Mouse (Mus musculus): Measurements from ENCODE around the gene Lsg1. TPM values are rescaled to one million over a fixed set of nuclear protein-coding genes. Genes with fewer than 3 reads are reported as not detected.

The Lsg1 gene
- polyA plus RNA-seq, 1 experiment from 2014 or later: 52.2 TPM

- no peaks in the 10 kb centered on the region for H3K4me1 ChIP-seq (ENCODE audit: control insufficient read depth, insufficient read depth, low read length)
- DNase-seq (ENCODE audit: low spot score) (no peak), ATAC-seq (ENCODE audit: low read depth) (peak; percentile 76; the same call in 1 of the 2 replicates)
- no peak overlapping the region for H3K4me2 ChIP-seq (ENCODE audit: low read depth, low read length)
- WGBS: 23% methylated on average over 6 of the region's 6 CpGs
- no peaks in the 10 kb centered on the region for H3K9me3 ChIP-seq (ENCODE audit: control insufficient read depth, low read length)
- no peak overlapping the region for H3K27ac ChIP-seq (replicated peaks; ENCODE audit: low read depth, low read length)
- H3K36me3 ChIP-seq (ENCODE audit: control insufficient read depth, insufficient read depth, low read length): no peaks in the 10 kb centered on the region
- H3K27me3 ChIP-seq (replicated peaks; ENCODE audit: control insufficient read depth, insufficient read depth, low read length): no peaks in the 10 kb centered on the region
- H3K9ac ChIP-seq (ENCODE audit: low read depth, low read length): no peak overlapping the region
- H3K4me3 ChIP-seq (ENCODE audit: low read depth, low read length): no peak overlapping the region
Measured at GRCm38 (mm10) chr16:30614705-30615317, 27.4 kb upstream of the Lsg1 start.

GRCm38 (mm10) chr16:30614122-30614521 is 26.7 kb upstream of the Lsg1 start:
- DNase-seq (ENCODE audit: low spot score) (no peak), ATAC-seq (ENCODE audit: low read depth) (no peak)
- Histone ChIP-seq H3K27ac (replicated peaks; ENCODE audit: low read depth, low read length) (no peak overlapping the region), H3K27me3 (replicated peaks; ENCODE audit: control insufficient read depth, insufficient read depth, low read length) (no peaks in the 10 kb centered on the region), H3K9me3 (ENCODE audit: control insufficient read depth, low read length) (no peaks in the 10 kb centered on the region), H3K4me2 (ENCODE audit: low read depth, low read length) (no peak overlapping the region), H3K4me3 (ENCODE audit: low read depth, low read length) (no peak overlapping the region), H3K36me3 (ENCODE audit: control insufficient read depth, insufficient read depth, low read length) (no peaks in the 10 kb centered on the region), H3K4me1 (ENCODE audit: control insufficient read depth, insufficient read depth, low read length) (no peaks in the 10 kb centered on the region), H3K9ac (ENCODE audit: low read depth, low read length) (no peak overlapping the region)
- 37% methylated on average over 5 of the region's 5 CpGs for WGBS

GRCm38 (mm10) chr16:30613122-30613521 is 25.7 kb upstream of the Lsg1 start:
- Histone ChIP-seq H3K9me3 (ENCODE audit: control insufficient read depth, low read length) (no peaks in the 10 kb centered on the region), H3K4me2 (ENCODE audit: low read depth, low read length) (no peak overlapping the region), H3K4me3 (ENCODE audit: low read depth, low read length) (no peak overlapping the region), H3K4me1 (ENCODE audit: control insufficient read depth, insufficient read depth, low read length) (no peaks in the 10 kb centered on the region), H3K36me3 (ENCODE audit: control insufficient read depth, insufficient read depth, low read length) (no peaks in the 10 kb centered on the region), H3K27me3 (replicated peaks; ENCODE audit: control insufficient read depth, insufficient read depth, low read length) (no peaks in the 10 kb centered on the region), H3K9ac (ENCODE audit: low read depth, low read length) (no peak overlapping the region), H3K27ac (replicated peaks; ENCODE audit: low read depth, low read length) (no peak overlapping the region)
- 71% methylated on average over 7 of the region's 7 CpGs for WGBS
- ATAC-seq (ENCODE audit: low read depth) (no peak), DNase-seq (ENCODE audit: low spot score) (no peak)

- H3K4me1 ChIP-seq (ENCODE audit: control insufficient read depth, insufficient read depth, low read length): no peaks in the 10 kb centered on the region
- no peaks in the 10 kb centered on the region for H3K27me3 ChIP-seq (replicated peaks; ENCODE audit: control insufficient read depth, insufficient read depth, low read length)
- no peak overlapping the region for H3K27ac ChIP-seq (replicated peaks; ENCODE audit: low read depth, low read length)
- ATAC-seq (ENCODE audit: low read depth): no peak
- no peaks in the 10 kb centered on the region for H3K9me3 ChIP-seq (ENCODE audit: control insufficient read depth, low read length)
- no peak overlapping the region for H3K4me2 ChIP-seq (ENCODE audit: low read depth, low read length)
- no peak overlapping the region for H3K4me3 ChIP-seq (ENCODE audit: low read depth, low read length)
- DNase-seq (ENCODE audit: low spot score): no peak
- no peaks in the 10 kb centered on the region for H3K36me3 ChIP-seq (ENCODE audit: control insufficient read depth, insufficient read depth, low read length)
- 70% methylated on average over 5 of the region's 5 CpGs for WGBS
- no peak overlapping the region for H3K9ac ChIP-seq (ENCODE audit: low read depth, low read length)
Measured at GRCm38 (mm10) chr16:30611331-30611730, 23.9 kb upstream of the Lsg1 start.

GRCm38 (mm10) chr16:30607868-30608267 is 20.5 kb upstream of the Lsg1 start:
- H3K27me3 ChIP-seq (replicated peaks; ENCODE audit: control insufficient read depth, insufficient read depth, low read length): no peaks in the 10 kb centered on the region
- 85% methylated on average over 3 of the region's 3 CpGs for WGBS
- no peaks in the 10 kb centered on the region for H3K9me3 ChIP-seq (ENCODE audit: control insufficient read depth, low read length)
- no peak overlapping the region for H3K27ac ChIP-seq (replicated peaks; ENCODE audit: low read depth, low read length)
- H3K4me1 ChIP-seq (ENCODE audit: control insufficient read depth, insufficient read depth, low read length): peaks cover 29% of the 10 kb centered on the region
- H3K36me3 ChIP-seq (ENCODE audit: control insufficient read depth, insufficient read depth, low read length): no peaks in the 10 kb centered on the region
- no peak for DNase-seq (ENCODE audit: low spot score)
- H3K4me3 ChIP-seq (ENCODE audit: low read depth, low read length): no peak overlapping the region
- ATAC-seq (ENCODE audit: low read depth): no peak
- no peak overlapping the region for H3K4me2 ChIP-seq (ENCODE audit: low read depth, low read length)
- no peak overlapping the region for H3K9ac ChIP-seq (ENCODE audit: low read depth, low read length)

- no peak for ATAC-seq (ENCODE audit: low read depth)
- Histone ChIP-seq H3K4me1 (ENCODE audit: control insufficient read depth, insufficient read depth, low read length) (peaks cover 52% of the 10 kb centered on the region), H3K9ac (ENCODE audit: low read depth, low read length) (no peak overlapping the region), H3K4me2 (ENCODE audit: low read depth, low read length) (no peak overlapping the region), H3K9me3 (ENCODE audit: control insufficient read depth, low read length) (no peaks in the 10 kb centered on the region), H3K27me3 (replicated peaks; ENCODE audit: control insufficient read depth, insufficient read depth, low read length) (peaks cover 6% of the 10 kb centered on the region; the same call in 1 of the 2 replicates), H3K36me3 (ENCODE audit: control insufficient read depth, insufficient read depth, low read length) (no peaks in the 10 kb centered on the region), H3K27ac (replicated peaks; ENCODE audit: low read depth, low read length) (no peak overlapping the region), H3K4me3 (ENCODE audit: low read depth, low read length) (no peak overlapping the region)
- no peak for DNase-seq (ENCODE audit: low spot score)
- WGBS: 24% methylated on average over 6 of the region's 6 CpGs
Measured at GRCm38 (mm10) chr16:30605528-30605927, 18.1 kb upstream of the Lsg1 start.

- DNase-seq (ENCODE audit: low spot score) (no peak), ATAC-seq (ENCODE audit: low read depth) (no peak)
- H3K27me3 ChIP-seq (replicated peaks; ENCODE audit: control insufficient read depth, insufficient read depth, low read length): peaks cover 6% of the 10 kb centered on the region; the same call in 1 of the 2 replicates
- H3K9me3 ChIP-seq (ENCODE audit: control insufficient read depth, low read length): no peaks in the 10 kb centered on the region
- peaks cover 52% of the 10 kb centered on the region for H3K4me1 ChIP-seq (ENCODE audit: control insufficient read depth, insufficient read depth, low read length)
- no peak overlapping the region for H3K4me2 ChIP-seq (ENCODE audit: low read depth, low read length)
- H3K36me3 ChIP-seq (ENCODE audit: control insufficient read depth, insufficient read depth, low read length): no peaks in the 10 kb centered on the region
- H3K9ac ChIP-seq (ENCODE audit: low read depth, low read length): no peak overlapping the region
- H3K27ac ChIP-seq (replicated peaks; ENCODE audit: low read depth, low read length): no peak overlapping the region; the same call in 1 of the 2 replicates
- WGBS: 50% methylated on average over 7 of the region's 7 CpGs
- H3K4me3 ChIP-seq (ENCODE audit: low read depth, low read length): no peak overlapping the region
Measured at GRCm38 (mm10) chr16:30604807-30605137, 17.4 kb upstream of the Lsg1 start.

GRCm38 (mm10) chr16:30604061-30604806 is 16.8 kb upstream of the Lsg1 start:
- DNase-seq (ENCODE audit: low spot score) (no peak), ATAC-seq (ENCODE audit: low read depth) (no peak)
- H3K36me3 ChIP-seq (ENCODE audit: control insufficient read depth, insufficient read depth, low read length): no peaks in the 10 kb centered on the region
- H3K27ac ChIP-seq (replicated peaks; ENCODE audit: low read depth, low read length): peak overlapping the region; percentile 76; the same call in 1 of the 2 replicates
- H3K4me1 ChIP-seq (ENCODE audit: control insufficient read depth, insufficient read depth, low read length): peaks cover 52% of the 10 kb centered on the region
- H3K9me3 ChIP-seq (ENCODE audit: control insufficient read depth, low read length): no peaks in the 10 kb centered on the region
- H3K9ac ChIP-seq (ENCODE audit: low read depth, low read length): no peak overlapping the region
- no peak overlapping the region for H3K4me2 ChIP-seq (ENCODE audit: low read depth, low read length)
- 63% methylated on average over 16 of the region's 16 CpGs for WGBS
- H3K27me3 ChIP-seq (replicated peaks; ENCODE audit: control insufficient read depth, insufficient read depth, low read length): peaks cover 6% of the 10 kb centered on the region; the same call in 1 of the 2 replicates
- H3K4me3 ChIP-seq (ENCODE audit: low read depth, low read length): no peak overlapping the region

GRCm38 (mm10) chr16:30603531-30603842 is 16.1 kb upstream of the Lsg1 start:
- Histone ChIP-seq H3K4me3 (ENCODE audit: low read depth, low read length) (peak overlapping the region; percentile 61), H3K27ac (replicated peaks; ENCODE audit: low read depth, low read length) (peak overlapping the region; percentile 76)

More at GRCm38 (mm10) chr16:30603531-30603842, 16.1 kb upstream of the Lsg1 start:
- peak; percentile 67 for DNase-seq (ENCODE audit: low spot score)
- 36% methylated on average over 9 of the region's 9 CpGs for whole genome bisulfite sequencing
- peak overlapping the region; percentile 46; the same call in 1 of the 2 replicates for H3K9ac ChIP-seq (ENCODE audit: low read depth, low read length)
- H3K9me3 ChIP-seq (ENCODE audit: control insufficient read depth, low read length): no peaks in the 10 kb centered on the region
- peaks cover 6% of the 10 kb centered on the region; the same call in 1 of the 2 replicates for H3K27me3 ChIP-seq (replicated peaks; ENCODE audit: control insufficient read depth, insufficient read depth, low read length)
- peak overlapping the region; percentile 96 for H3K4me2 ChIP-seq (ENCODE audit: low read depth, low read length)
- no peaks in the 10 kb centered on the region for H3K36me3 ChIP-seq (ENCODE audit: control insufficient read depth, insufficient read depth, low read length)
- no peak for ATAC-seq (ENCODE audit: low read depth)
- H3K4me1 ChIP-seq (ENCODE audit: control insufficient read depth, insufficient read depth, low read length): peaks cover 52% of the 10 kb centered on the region

All from embryonic facial prominence, embryonic 14.5 days (tissue).